Mouse (Mus musculus): ENCODE measurements around the gene Prickle1.

Gene Prickle1

DNA sequence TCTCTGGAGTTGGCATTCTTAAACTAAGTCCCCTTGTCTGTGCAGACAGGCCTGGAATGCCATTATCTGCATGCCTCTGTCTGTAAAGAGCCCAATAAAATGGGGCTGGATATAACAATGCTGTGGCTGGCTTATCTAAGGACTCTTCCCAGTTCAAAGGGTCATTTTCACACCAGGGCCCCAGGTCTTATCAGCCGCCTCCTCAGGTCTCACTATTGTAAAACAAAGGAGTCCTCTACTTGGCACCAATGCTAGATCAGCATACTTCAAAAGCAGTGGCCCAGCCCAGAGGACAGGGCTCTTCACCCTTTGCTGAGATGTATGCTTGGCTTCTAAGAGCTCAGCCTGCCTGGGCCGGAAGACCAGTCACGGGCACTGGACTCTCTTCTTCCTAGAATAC is 56.3 kb downstream of the Prickle1 start:
- DNase-seq (ENCODE audit: low read depth) = no peak

DNA sequence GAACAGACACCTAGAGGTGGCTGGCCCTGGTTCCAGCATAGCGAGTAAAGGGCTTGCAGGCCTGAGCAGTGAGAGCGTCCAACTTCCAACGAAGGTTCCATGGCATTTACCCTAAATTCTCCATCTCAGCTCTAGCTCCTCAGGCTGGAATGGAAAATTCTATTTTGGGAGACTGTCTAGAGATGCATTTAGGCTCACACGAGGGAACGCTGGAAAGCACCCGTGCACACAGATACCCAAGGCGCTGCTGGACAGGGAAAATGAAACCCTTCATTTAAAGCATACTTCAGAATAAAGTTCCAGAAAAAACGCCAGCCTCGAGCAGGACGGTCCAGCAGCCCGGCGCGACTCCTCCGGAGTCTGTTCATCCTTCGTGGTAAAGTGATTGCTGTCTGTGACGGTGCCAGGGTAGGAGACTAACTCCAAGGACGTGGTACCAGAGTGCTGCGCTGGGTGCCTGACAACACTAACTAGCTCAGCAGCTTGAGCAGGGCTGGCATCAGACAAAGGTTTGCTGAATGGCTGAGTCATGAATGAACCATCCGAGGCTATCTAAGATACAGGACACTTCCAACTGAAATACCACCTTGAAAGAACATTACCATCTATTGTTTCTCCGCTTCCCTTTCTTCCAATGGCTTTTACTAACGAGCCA is 57.0 kb downstream of the Prickle1 start:
- DNase-seq (ENCODE audit: low read depth) = no peak

DNA sequence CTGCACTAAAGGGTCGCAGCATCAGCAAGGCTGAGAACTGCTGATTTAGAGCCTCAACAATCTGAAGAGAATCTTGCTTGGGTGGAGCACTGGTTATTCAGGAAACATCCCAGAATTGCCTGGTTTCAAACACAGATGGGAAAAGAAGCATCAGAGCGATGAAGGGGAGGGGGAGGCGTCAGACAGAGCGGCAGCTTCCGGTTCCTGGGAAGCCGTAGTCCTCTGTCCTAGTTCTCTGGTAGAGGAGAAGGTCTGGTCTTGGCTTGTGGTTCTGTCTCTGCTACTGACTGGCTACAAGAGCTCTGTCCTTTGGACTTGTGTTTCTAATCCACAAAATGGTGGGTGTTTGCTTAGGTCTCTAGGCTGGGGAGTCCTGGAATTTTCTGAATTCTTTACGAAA is 57.9 kb downstream of the Prickle1 start:
- no peak for DNase-seq (ENCODE audit: low read depth)

DNA sequence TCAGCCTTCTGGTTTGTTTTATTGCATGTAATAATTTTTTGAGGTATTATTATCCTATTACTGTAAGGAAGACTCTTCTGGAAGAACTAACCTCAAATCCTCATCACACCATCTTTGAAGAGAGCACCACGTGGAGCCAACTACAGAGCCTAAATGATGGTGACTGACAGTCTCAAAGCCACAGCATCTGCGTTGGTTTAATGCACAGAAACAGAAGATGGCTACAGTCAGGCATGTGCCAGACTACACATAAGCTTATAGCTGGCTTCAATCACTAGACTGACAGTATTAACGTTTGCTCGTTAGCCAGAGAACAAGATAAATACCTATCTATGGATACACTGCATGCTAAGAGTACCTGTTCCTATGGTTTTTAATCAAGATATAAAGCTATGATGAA is 59.5 kb downstream of the Prickle1 start:
- no peak for DNase-seq (ENCODE audit: low read depth)

DNA sequence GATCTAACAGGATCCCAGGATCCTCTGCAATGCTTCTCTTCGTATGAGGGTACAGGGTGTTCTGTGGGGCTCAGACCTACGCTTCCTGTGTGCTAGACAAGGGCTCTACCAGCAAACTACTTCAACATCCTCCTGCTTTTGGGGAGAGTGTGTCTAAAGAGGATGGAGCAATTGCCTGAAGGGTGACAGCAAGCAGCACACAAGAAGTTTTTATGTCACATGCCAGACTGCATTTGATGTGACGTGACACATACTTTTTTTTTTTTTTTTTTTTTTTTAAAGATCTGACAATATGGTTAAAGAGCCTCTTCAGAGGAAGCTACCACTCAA is 65.0 kb downstream of the Prickle1 start:
- DNase-seq (ENCODE audit: low read depth) = no peak

DNA sequence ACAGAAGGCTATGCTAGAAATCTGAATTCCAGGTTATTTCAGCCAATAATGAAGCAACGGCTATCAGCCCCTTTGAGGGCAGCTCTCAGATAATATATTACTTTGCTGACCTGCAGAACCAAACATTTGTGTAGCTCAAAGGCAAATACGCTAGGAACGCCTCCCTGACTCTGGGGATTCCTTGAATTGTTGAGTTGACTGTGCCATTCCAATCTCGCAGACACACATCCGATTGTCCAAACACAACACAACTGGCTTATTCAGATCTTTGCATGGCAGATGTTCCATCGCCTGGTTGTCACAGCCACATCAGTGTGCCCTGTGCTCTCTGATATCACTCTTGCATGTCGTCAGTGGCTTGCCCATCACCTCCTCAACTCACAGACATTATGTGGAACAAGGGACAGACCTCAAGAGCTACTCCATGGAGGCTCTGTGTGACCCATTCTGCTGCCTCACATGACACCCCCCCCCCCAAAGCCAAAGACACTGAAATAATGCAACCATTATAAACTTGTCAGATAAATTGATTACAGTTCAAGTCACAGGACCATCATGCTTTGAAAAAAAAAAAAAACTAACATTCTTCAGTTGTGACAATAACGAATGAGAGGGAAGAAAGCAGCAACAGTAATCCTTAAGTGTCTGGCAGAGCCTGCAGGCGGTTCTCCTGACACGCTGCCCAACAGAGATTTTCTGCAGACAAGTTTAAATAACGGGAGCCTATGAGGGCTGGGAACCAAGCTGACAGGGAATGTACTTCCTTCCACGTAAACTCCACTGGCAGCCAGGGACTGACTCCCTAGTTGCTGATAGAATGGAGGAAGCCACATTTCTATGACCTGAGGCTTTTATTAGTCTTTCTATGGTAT is 65.6 kb downstream of the Prickle1 start:
- DNase-seq (ENCODE audit: low read depth) = peak; percentile 38

DNA sequence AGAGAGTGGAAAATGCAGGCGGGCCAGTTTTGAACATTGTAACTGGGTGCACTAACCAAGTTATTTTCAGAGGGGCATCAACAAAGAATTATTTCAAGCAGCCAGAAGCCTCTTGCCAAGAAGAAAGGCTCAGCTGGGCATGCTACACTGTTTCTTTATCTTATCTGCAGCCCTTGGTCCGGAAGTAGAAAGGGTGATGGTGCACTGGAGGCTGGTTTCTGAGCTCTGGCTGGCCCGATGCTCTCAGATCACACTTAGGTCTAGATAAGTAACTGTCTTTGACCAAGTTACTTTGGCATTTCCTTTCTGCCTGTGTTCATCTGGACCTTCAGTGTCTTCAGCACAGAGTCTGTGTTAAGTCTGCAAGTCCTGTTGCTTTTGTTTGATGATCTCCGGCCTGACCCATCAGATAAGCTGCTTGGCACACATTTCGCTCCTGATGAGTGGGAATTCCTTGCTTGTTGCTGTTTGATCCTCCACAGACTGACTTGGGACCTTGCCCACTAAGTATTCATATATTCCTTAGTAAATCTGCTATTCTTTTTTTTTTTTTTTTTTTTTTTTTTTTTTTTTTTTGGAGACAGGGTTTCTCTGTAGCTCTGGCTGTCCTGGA is 70.3 kb downstream of the Prickle1 start:
- no peak for DNase-seq (ENCODE audit: low read depth)

DNA sequence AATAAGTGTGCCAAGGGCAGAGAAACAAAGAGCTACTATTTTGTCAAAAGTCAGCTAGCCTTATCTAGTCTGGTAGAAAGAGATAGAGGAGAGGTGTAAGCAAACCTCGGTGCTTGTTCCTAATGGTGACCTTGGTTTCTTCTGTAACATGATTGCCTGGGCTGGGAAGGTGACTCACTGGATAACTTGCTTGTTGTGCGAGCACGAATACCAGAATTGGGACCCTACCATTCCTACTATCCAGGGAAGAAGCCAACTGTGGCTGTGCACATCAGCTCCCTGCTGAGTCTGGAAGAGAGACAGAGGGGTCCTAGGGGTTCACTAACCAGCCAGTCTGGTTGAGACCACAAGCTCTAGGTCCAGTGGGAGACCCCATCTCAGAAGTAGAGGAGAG is 73.9 kb downstream of the Prickle1 start:
- no peak for DNase-seq (ENCODE audit: low read depth)

DNA sequence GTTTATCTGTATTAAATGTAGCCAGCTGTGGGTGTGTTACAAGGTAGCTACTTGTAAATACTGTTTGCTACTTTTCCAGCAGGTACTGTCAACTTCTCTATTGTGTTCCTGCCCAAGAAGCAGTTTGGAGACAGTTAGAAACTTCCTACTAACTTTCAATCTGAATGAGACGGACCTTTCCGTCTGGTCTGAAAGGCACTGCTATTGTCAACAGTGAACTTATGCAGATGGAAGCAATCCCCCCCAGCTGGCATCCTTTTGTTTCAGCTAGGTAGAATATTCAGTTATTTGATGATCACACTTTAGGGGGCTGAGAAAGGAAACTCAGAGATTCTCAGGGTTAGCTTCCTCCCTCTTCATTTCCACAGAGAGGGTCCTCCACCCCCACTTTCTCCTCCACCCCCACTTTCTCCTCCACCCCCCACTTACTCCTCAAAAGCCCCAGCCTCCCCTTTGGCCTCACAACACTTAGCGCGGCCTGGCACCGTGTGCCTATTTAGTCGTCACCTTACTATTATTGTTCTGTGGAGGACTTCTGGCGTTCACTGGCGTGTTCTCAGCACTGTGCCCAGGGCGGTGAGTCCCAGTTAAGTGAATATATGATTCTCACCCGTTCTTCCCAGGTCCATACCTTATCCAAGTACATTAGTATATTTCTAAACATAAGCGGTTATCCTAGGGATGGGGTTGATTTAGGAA is 74.5 kb downstream of the Prickle1 start:
- no peak for DNase-seq (ENCODE audit: low read depth)

DNA sequence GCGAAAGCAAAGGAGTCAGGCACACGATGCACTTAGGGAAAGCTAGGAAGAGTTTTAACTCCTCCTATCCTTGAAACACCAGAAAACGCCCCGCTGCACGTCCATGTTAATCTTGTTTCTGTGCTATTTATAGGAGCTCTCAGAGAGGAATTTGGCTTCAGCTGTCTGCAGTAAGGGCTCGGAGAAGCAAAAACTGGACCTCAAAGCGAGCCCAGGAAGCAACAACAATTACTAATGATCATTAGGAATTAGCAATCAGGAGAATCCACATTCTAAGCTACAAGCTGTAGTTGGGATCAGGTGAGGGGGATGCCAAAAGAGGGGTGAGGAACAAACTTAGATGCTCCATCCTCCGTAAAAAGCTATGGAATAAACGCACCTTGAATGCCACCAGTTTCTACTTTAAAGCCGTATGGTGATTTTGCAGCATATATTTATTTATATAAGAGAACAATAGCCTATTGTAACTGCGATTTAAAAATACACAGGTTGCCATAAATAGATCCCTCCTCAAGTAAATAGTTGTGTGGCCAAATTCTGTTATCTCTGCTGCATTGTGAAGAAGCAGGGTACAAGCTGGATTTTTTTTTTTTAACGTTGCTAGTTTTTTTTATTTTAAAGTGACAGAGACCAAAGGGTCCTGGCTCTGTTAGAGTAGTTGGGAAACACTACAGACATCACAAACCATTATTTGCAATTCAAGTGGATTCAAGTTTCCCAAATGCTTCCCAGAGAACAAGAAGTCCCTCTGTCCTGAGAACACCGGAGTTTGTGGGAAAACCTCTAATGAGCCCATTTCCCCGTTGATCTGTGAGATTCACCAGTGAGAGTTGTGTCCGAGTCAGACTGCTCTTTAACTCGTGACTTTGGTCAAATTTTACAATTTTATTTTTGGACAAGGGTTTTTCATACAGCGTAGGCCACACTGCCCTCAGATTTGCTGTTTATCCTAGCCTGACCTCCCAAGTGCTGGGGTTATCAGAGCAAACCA is 75.6 kb downstream of the Prickle1 start:
- peak; percentile 73 for DNase-seq (ENCODE audit: low read depth)

DNA sequence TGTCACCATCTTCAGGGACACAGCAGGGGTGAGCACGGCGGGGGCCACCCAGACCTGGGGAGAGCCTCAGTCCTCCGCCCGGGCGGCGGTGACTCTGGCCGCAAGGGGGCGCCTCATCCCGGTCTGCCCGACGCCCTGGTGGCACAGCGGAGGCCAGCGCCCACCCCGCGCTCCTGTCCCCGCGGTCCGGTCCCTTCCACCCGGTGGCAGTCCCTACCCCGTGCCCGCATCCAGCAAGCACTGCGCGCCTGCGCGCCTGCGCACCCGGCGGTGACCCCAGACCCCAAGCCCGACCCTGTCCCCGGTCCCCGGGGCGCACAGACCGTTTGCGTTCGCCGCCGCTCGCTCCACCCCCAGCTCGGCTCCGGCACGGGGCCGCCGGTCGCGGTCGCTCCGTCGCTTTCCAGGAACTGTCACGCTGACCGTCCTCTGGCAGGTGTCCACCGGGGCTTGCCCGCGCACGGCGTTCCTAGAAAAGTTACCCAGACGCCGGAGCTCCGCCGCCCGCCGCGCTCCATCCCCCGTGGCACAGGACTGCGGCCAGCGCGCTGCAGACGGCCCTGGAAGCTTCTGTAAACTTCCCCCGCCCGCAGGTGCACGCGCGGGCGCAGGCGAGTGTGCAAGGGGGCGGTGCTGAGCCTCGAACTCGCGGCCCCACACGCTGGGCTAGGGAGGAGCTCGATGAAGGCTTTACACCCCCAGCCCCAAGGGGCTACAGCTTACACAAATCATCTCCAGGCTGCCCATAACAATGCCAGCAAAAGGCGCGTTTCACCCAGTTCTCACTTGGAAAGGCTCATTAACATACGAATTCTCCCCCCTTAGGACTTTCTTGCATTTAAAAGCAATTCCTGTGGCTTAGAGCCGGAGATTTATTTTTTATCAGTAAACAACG is 76.5 kb downstream of the Prickle1 start:
- peak; percentile 83 for DNase-seq (ENCODE audit: low read depth)

DNA sequence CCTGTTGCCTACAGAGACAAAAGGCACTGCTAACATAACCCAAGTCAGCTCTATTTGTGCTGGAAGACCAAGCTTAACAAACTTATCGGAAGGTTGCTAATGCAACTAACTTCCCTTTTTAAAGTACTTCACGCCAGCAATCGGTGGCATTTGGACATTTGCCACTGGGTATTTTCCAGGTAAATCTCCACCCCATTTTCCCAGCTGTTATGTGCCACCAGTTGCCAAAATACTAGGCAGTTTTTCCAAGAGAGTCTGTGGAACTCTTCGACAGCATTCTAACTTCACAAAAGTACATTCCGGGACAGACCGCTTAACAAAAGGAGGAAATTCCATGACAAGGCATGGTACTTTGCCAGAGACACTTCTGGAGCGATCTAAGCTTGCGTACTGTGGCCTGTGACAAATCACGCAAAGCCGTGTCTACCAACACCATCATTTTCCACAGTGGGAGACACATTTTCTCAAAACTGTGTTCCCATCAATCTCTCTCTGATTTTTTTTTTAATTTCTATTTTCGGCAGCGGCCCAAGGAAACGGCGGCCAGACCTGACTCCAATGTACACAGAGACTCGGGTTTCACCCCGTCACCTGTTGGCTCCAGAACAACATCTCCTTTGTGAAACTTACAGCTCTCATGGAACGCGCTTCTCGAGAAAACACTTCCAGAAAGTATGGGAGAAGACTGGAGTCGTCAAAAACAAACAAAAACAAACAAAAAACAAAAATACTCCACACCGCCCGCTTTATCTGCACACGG is 77.4 kb downstream of the Prickle1 start:
- DNase-seq (ENCODE audit: low read depth) = peak; percentile 53

DNA sequence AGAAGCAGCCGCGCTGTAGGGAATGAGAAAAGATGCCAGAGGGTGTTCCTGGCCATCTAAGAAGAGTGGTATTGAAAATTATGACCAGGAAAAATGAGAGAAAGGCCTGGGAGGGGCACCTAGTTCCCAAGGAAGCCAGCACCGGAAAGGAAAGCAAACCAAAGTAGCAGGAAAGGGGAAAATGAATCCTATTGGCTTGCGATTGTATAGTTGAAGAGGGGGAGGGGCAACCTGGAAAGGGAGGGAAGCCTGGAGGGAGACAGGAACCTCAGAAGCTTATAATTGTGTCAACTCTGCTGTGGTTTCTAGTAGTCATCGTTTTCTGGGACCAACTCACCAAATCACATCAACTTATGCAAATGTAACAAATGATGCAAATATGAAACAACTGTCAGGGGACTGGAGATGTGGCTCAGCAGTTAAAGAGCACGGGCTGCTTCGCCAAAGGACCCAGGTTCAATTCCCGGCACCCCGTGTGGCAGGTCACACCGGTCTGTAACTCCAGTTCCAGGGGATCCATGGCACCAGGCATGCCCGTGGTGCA is 78.6 kb downstream of the Prickle1 start:
- no peak for DNase-seq (ENCODE audit: low read depth)

DNA sequence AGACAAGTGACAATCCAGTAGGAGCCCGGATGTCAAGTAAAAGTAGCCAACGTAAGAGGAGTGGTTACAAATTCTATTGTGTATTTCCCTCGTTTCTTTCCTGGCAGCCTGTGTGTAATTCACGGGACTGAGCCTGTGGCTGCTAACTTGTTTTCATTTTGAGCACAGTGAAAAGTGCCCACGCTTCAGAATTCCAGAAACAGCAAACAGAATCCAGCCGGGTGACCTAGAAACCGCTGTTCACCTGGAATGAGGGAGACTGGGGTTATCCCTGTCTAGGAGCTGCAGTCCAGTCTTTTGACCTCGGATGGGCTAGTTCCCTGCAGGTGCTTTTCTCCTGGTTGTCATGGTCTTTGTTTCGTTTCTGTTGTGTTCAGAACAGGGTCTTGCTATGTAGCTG is 80.4 kb downstream of the Prickle1 start:
- DNase-seq (ENCODE audit: low read depth) = no peak

DNA sequence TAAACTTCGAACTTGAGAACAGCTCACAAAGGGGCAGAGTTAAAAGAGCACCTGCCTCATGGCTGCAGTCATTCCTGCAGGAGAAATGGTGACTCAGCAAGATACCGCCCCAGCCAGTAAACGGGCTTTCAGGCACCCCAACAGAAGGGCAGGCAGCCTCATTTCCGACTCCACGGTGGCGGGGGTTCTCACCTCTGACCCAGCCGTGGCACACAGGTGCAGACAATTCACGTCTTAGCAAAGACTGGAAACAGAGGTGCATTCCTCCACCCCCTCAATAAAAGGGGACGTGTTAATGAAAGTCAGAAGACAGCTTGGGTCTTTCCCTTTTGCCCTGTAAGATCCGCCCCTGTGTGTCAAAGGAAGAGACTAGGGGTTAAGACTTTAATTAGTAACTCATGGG is 81.8 kb downstream of the Prickle1 start:
- DNase-seq (ENCODE audit: low read depth) = no peak

DNA sequence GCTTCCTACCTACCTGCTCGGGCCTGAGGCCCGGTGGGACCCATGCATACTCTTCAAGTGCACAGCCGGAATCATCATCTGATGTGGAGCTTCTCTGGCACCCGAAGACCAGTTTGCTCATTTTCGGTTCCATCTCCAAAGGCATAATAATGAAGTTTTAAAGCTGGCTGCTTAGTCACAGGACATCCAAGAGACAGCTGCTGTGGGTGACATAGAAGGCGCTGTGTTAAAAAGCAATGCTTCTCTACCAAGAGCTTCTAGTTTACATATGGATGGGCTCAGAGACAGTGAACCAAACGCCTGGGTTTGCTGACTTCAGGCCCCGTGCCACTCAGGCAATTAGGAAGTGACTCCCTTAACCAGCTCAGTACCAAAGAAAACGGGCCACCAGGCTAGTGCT is 83.3 kb downstream of the Prickle1 start:
- no peak for DNase-seq (ENCODE audit: low read depth)

DNA sequence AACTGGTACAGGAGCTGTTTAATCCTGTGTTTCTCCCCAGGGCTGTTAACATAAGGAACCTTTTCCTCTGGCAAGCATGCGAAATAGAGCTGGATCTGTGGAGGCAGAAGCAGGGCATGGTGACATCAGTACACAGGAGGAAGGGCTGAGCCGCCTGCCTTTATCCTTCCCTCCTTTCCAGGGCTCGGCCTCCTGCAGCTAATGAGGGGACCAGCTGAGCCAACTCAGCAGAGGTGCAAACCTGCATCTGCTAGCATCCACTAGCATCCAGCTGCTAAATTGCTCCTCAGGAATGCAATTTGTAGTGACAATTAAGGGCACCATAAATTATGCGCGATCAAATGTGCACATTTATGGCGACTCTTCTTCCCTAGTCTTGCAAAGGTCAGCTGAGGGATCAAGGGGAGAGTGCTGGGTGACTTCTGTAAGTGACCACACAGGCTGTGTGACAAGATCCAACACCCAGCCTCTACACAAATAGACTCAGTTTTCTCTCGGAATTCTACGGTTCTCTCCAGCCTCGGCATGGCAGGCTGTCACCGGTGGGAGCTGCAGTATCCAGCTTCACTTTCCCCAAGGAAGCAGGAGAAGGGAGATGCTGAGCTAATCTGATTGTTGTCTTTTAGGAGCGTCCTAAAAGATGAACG is 84.9 kb downstream of the Prickle1 start:
- DNase-seq (ENCODE audit: low read depth) = no peak

DNA sequence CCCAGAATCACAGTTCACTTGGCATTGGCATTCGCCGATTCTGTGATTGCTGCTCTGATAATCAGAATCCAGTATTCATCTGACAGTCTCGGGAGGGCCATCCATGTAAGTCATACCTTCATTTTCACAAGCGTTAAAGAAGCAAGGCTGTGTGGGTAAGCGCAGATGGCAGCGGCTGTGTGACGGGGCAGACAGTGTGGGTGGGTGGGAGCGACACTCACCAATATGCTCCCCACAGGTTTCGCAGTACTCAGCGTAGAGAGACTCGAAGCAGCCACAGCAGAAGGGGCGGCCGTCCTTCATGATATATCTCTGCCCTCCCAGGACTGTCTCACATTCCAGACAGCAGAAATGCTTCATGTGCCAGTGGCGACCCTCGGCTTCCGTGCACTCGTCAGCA is 90.9 kb downstream of the Prickle1 start:
- no peak for DNase-seq (ENCODE audit: low read depth)

DNA sequence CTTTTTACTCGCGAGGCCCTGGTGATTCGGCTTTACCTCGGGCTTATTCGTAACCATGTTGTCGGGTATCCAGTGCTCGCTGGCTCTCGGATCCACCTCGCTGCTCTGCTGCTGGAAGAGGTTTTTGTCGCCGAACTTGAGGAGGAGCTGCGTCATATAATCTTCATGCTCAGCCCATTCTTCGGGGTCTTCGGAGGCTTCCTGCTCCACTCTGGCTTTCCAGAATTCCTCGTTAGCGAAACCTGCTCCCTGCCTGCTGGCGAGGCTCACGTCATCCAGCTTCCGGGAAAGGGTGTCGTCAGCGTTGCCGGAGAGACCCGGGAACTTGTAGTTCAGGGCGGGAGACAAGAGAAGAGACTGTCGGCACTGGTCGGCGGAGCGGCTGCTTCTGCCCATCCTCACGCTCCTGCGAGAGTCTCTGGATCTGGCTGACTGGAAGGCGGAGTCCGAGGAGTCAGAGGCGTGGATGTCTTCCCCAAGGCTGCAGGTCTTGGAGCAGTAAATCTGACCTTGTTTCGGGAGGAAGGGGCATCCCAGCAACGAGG is 92.4 kb downstream of the Prickle1 start:
- DNase-seq (ENCODE audit: low read depth) = no peak
